Mouse (Mus musculus): Measurements from ENCODE around the gene Ropn1.

DNA sequence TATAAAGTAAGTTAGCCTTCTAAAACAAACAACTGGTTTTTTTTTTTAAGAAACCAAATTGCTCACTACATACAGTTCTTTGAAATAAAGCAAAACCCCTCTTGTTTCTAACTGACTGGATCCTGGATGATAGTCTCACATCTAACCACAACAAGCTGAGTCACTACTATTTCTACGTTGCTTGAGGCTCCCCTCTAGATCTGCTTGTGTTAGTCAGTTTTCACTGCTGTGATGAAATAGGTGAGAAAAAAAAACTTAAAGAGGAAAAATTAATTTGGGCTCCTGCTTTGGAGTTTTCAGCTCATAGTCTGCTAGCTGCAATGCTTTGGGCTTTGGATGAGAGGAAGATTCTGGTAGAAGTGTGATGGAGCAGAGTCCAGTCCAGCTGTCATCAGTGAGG lies 39.6 kb upstream of the Ropn1 start:
- TF ChIP-seq POLR2A (IDR thresholded peaks at IDR 0.05; ENCODE audit: control insufficient read depth, extremely low read depth, insufficient read depth, low read length, poor library complexity) (no peak), CTCF (IDR thresholded peaks at IDR 0.05; ENCODE audit: borderline replicate concordance, control insufficient read depth, extremely low read depth, insufficient read depth, low read length, poor library complexity) (no peak)
